ENCODE assay signal across 23 mouse cellular contexts in the genomic region with DNA sequence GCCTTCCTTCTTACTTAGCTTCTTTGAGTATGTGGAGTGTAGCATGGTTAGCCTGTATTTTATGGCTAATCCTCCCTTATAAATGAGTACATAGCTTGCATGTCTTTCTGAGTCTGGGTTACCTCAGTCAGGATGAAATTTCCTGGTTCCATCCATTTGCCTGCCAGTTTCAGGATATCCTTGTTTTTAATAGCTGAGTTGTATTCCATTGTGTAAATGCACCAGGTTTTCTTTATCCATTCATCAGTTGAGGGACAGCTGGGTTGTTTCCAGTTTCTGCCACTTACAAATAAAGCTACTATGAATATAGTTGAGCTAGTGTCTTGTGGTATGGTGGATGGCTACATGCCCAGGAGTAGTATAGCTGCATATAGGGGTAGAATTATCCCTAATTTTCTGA.
DNase-seq lines count a peak whose midpoint lies in the region; ATAC-seq lines count a peak whose summit lies in the region.
"Had no signal": no experiment of that assay in that cellular context is flagged by ENCODE, and none has a peak within 500 bp of the region (broad histone marks: within the 10 kb centered on the region; RNA-seq: fewer than 3 reads in every experiment).

No protein-coding gene starts in this region.

- no peaks in the 10 kb centered on the region for H3K36me3 ChIP-seq in heart, embryonic 11.5 days (ENCODE audit: control insufficient read depth, insufficient read depth, low read length)
- H3K36me3 ChIP-seq in lung, embryonic 16.5 days (ENCODE audit: control insufficient read depth, insufficient read depth, low read length) = no peaks in the 10 kb centered on the region
- H3K36me3 ChIP-seq: embryonic facial prominence, embryonic 10.5 days; embryonic facial prominence, embryonic 12.5 days; forebrain, embryonic 15.5 days; G1E had no signal

- H3K4me3 ChIP-seq in heart, embryonic 11.5 days (ENCODE audit: low read depth, low read length) = no peak overlapping the region
- H3K4me3 ChIP-seq in lung, embryonic 16.5 days (ENCODE audit: low read length) = no peak overlapping the region
- H3K4me3 ChIP-seq: embryonic facial prominence, embryonic 10.5 days; embryonic facial prominence, embryonic 12.5 days; forebrain, embryonic 13.5 days; forebrain, embryonic 15.5 days had no signal

- H3K27ac ChIP-seq in heart, embryonic 11.5 days (ENCODE audit: low read depth, low read length) = no peak overlapping the region
- H3K27ac ChIP-seq in lung, embryonic 16.5 days (ENCODE audit: low read length) = no peak overlapping the region
- H3K27ac ChIP-seq: embryonic facial prominence, embryonic 10.5 days; embryonic facial prominence, embryonic 12.5 days; forebrain, embryonic 13.5 days; forebrain, embryonic 15.5 days had no signal

- H3K9ac ChIP-seq in heart, embryonic 11.5 days (ENCODE audit: low read depth, low read length) = no peak overlapping the region
- no peak overlapping the region for H3K9ac ChIP-seq in lung, embryonic 16.5 days (ENCODE audit: low read length)
- H3K9ac ChIP-seq: embryonic facial prominence, embryonic 12.5 days; forebrain, embryonic 13.5 days; forebrain, embryonic 15.5 days had no signal

- no peaks in the 10 kb centered on the region for H3K4me1 ChIP-seq in heart, embryonic 11.5 days (ENCODE audit: control insufficient read depth, insufficient read depth, low read length)
- H3K4me1 ChIP-seq in lung, embryonic 16.5 days (replicated peaks; ENCODE audit: control insufficient read depth, insufficient read depth, low read length) = no peaks in the 10 kb centered on the region
- H3K4me1 ChIP-seq: embryonic facial prominence, embryonic 10.5 days; embryonic facial prominence, embryonic 12.5 days; forebrain, embryonic 13.5 days; forebrain, embryonic 15.5 days had no signal

- H3K4me2 ChIP-seq in heart, embryonic 11.5 days = no peak overlapping the region
- H3K4me2 ChIP-seq in lung, embryonic 16.5 days (ENCODE audit: low read depth, low read length) = no peak overlapping the region
- H3K4me2 ChIP-seq: embryonic facial prominence, embryonic 12.5 days; forebrain, embryonic 13.5 days; forebrain, embryonic 15.5 days had no signal

- peak; percentile 29 for DNase-seq in heart, adult 11 months
- no peak for DNase-seq in lung, postnatal 4 days
- peak; percentile 38 for DNase-seq in lung, postnatal 10 days
- no peak for DNase-seq in lung, postnatal 25 days (ENCODE audit: low spot score)
- DNase-seq: adrenal gland, adult 8-10 months; adrenal gland, postnatal 14 days; adrenal gland, postnatal 36 days; B cell, adult 2 months; cerebellum, adult 11-12 months; cerebellum, adult 2 months; cerebellum, adult 9-10 months; cerebellum, postnatal 10 days; cerebellum, postnatal 25 days had no signal

- H3K9me3 ChIP-seq in heart, embryonic 11.5 days (replicated peaks; ENCODE audit: control insufficient read depth, low read length) = no peaks in the 10 kb centered on the region
- H3K9me3 ChIP-seq in lung, embryonic 16.5 days (ENCODE audit: control insufficient read depth, low read length) = no peaks in the 10 kb centered on the region
- H3K9me3 ChIP-seq: embryonic facial prominence, embryonic 10.5 days; embryonic facial prominence, embryonic 12.5 days; forebrain, embryonic 13.5 days; forebrain, embryonic 15.5 days; G1E had no signal

- H3K27me3 ChIP-seq in heart, embryonic 11.5 days (ENCODE audit: control insufficient read depth, insufficient read depth, low read length) = no peaks in the 10 kb centered on the region
- H3K27me3 ChIP-seq in lung, embryonic 16.5 days (ENCODE audit: control insufficient read depth, insufficient read depth, low read depth, low read length) = no peaks in the 10 kb centered on the region
- H3K27me3 ChIP-seq: embryonic facial prominence, embryonic 12.5 days; forebrain, embryonic 13.5 days; forebrain, embryonic 15.5 days; Patski had no signal

- no peak for ATAC-seq in heart, embryonic 11.5 days (replicated peaks; ENCODE audit: insufficient number of reproducible peaks, low FRiP score, low TSS enrichment)
- ATAC-seq in lung, embryonic 16.5 days (ENCODE audit: low read depth) = peak; percentile 54
- ATAC-seq: activated CD4-positive, CD25-positive, alpha-beta regulatory T cell, adult 4 months; CD4-positive, CD25-positive, alpha-beta regulatory T cell, adult 4 months; forebrain, embryonic 13.5 days; forebrain, embryonic 15.5 days; Patski had no signal

Comparison
In these comparisons a context has a peak if more than half of its experiments do, and no peak if none do; other contexts are left out.
1. DNase-seq: peak in heart, adult 11 months (single experiment) and lung, postnatal 10 days (single experiment); none in lung, postnatal 4 days (0 of 2) and lung, postnatal 25 days (single experiment).